Mouse (Mus musculus) ES-E14 (cell line): ENCODE data around the gene Ptprj. TPM values are rescaled to one million over a fixed set of nuclear protein-coding genes. Genes with fewer than 3 reads are reported as not detected.
"Not testable (repeated sequence)": the region's sequence is repeated elsewhere in the genome, so short reads cannot be mapped to it uniquely, and the experiment has no call there.

Source experiments
- DNase-seq: peaks from one replicate; pipeline ENCODE4 v3.0.0-alpha.2; 2013; ENCODE audit warnings: low read depth, low spot score
- H3K27ac ChIP-seq: 2 replicates; pipeline ENCODE4 v1.5.1; 2012; ENCODE audit warnings: low read depth, mild to moderate bottlenecking, low read length, moderate library complexity, mixed read lengths; ENCODE audit not compliant: poor library complexity, insufficient read depth, severe bottlenecking
- H3K36me3 ChIP-seq: 2 replicates; pipeline ENCODE4 v1.6.1; 2012; ENCODE audit warnings: mild to moderate bottlenecking, low read length, moderate library complexity, mixed read lengths; ENCODE audit not compliant: control insufficient read depth, poor library complexity, insufficient read depth, severe bottlenecking
- H3K4me1 ChIP-seq, 2 experiments: fragments of 150-350 bp in 1 of 2; sonication (generic) in 1 of 2; 2 replicates each; pipeline ENCODE4 v1.6.1; 2012; ENCODE audit warnings: low read length in 2 of 2, mild to moderate bottlenecking in 1 of 2, mixed read lengths in 1 of 2; ENCODE audit not compliant: control insufficient read depth in 2 of 2, insufficient read depth in 2 of 2, poor library complexity in 1 of 2
- H3K4me3 ChIP-seq, 2 experiments: fragments of 150-350 bp in 1 of 2; sonication (generic) in 1 of 2; 2 replicates each; pipeline ENCODE4 v1.5.1; 2012; ENCODE audit warnings: low read length in 2 of 2, low read depth in 1 of 2, mild to moderate bottlenecking in 1 of 2, mixed read lengths in 1 of 2; ENCODE audit not compliant: insufficient read depth in 1 of 2, poor library complexity in 1 of 2, severe bottlenecking in 1 of 2
- H3K9ac ChIP-seq: 2 replicates; pipeline ENCODE4 v1.6.1; 2012; ENCODE audit warnings: low read depth, mild to moderate bottlenecking, low read length, mixed read lengths; ENCODE audit not compliant: poor library complexity, insufficient read depth, severe bottlenecking
- H3K9me3 ChIP-seq: fragments of 150-350 bp; sonication (generic); 2 replicates; pipeline ENCODE4 v1.6.1; 2012; ENCODE audit warnings: low read depth, mild to moderate bottlenecking, low read length; ENCODE audit not compliant: control insufficient read depth, insufficient read depth
- CHD2 ChIP-seq: IDR thresholded peaks from 2 replicates; pipeline ENCODE4 v1.6.1; 2014; ENCODE audit warnings: mild to moderate bottlenecking, low read depth, low read length, inconsistent platforms
- HCFC1 ChIP-seq: IDR thresholded peaks from 2 replicates; pipeline ENCODE4 v1.6.1; 2012; ENCODE audit warnings: low read length, inconsistent platforms, borderline replicate concordance; ENCODE audit not compliant: insufficient read depth
- MAFK ChIP-seq: IDR thresholded peaks from 2 replicates; pipeline ENCODE4 v1.6.1; 2014; ENCODE audit warnings: mild to moderate bottlenecking, low read depth, low read length, inconsistent platforms; ENCODE audit not compliant: insufficient read depth
- ZC3H11A ChIP-seq: IDR thresholded peaks from 2 replicates; pipeline ENCODE4 v1.6.1; 2012; ENCODE audit warnings: low read depth, mild to moderate bottlenecking, inconsistent platforms, low read length, borderline replicate concordance
- ZNF384 ChIP-seq: IDR thresholded peaks from 2 replicates; pipeline ENCODE4 v1.6.1; 2012; ENCODE audit warnings: low read depth, low read length, inconsistent platforms
- in situ Hi-C, 2 experiments: fragments of 600-800 bp; cut with MboI; formaldehyde crosslinking; loops; one replicate each; pipeline ENCODE4 v1.15.1; 2025; ENCODE audit warnings: low sequenced_read_pairs in 2 of 2, inconsistent platforms in 1 of 2; ENCODE audit not compliant: unreplicated experiment in 2 of 2
- total RNA-seq: library from RNA; depleted of rRNA; stranded (reverse); fragments of 300-350 nt; gene quantifications from 2 replicates; pipeline ENCODE4 v1.2.3, GENCODE M21; 2012

Ptprj gene
- total RNA-seq, 1 experiment = 10.7 TPM

DNA sequence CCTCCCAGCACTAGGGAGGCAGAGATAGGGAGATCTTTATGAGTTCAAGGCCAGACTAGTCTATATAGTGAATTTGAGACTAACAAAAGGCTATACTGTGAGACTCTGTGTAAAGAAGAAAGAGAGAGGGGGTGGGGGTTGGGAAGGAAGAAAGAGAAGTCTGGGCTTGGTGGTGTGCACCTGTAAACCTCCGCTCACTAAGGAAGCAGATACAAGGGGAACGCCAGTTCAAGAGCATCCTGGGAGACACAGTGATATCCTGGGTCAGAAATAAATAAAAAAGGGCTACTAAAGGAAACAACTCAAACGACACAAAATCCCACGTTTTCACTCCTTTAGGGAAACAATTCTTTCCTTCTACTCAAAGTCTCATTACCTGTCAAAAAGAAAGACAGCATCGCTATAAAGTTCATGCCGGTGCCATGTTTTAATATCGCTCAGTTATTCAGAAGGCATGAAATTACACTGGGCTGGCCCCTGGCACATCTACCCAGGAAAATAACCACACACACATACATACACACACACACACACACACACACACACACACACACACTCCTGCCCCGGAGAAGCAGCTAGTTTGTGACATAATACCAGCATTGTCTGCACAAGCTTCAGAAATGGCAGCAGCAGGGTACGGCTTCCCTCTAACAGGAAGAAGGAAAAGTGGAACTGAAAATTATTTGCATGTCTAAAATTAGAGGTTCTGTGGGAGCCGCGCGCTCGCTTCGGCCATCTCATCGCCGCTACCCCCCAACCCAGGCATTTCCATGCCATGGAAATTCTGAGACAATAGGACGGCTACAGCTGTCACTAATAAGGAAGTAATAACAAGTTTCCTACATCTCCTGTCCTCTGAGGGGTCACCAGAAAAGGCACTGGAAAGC lies 6.6 kb downstream of the Ptprj start:
- H3K4me1 ChIP-seq = no peaks in the 10 kb centered on the region
- DNase-seq = no peak
- in situ Hi-C loops = no loop called here
- no peak overlapping the region for H3K27ac ChIP-seq
- H3K9me3 ChIP-seq = no peaks in the 10 kb centered on the region
- no peak overlapping the region for H3K4me3 ChIP-seq
- H3K9ac ChIP-seq = no peak overlapping the region
- TF ChIP-seq ZNF384 = no peak
- TF ChIP-seq ZC3H11A = no peak
- no peak for TF ChIP-seq MAFK
- no peak for TF ChIP-seq CHD2
- no peak for TF ChIP-seq HCFC1
- no peaks in the 10 kb centered on the region for H3K36me3 ChIP-seq

DNA sequence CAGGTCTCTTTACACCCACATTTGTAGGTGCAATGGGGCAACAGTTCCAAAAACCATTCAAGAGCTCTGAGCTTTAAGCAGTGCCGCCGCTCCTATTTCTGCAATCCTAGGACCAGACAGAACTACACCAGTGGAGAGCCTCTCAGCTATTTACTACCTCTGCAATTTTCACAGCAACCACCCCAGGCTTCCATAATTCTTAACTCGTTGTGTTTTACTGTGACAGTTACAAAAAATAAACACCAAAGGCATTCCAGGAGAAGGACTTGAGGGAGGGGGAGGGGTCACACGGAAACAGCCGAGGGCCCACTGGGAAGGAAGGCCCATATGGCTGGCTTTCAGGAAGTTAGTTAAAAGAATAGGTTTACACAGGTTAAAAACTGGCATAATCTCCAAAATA lies 8.3 kb downstream of the Ptprj start:
- Histone ChIP-seq H3K4me3 (no peak overlapping the region), H3K36me3 (no peaks in the 10 kb centered on the region), H3K27ac (no peak overlapping the region), H3K4me1 (no peaks in the 10 kb centered on the region), H3K9ac (no peak overlapping the region), H3K9me3 (no peaks in the 10 kb centered on the region)
- in situ Hi-C loops = no loop called here
- TF ChIP-seq CHD2 = no peak
- no peak for TF ChIP-seq HCFC1
- no peak for TF ChIP-seq MAFK
- TF ChIP-seq ZNF384 = no peak
- no peak for TF ChIP-seq ZC3H11A
- DNase-seq = no peak

DNA sequence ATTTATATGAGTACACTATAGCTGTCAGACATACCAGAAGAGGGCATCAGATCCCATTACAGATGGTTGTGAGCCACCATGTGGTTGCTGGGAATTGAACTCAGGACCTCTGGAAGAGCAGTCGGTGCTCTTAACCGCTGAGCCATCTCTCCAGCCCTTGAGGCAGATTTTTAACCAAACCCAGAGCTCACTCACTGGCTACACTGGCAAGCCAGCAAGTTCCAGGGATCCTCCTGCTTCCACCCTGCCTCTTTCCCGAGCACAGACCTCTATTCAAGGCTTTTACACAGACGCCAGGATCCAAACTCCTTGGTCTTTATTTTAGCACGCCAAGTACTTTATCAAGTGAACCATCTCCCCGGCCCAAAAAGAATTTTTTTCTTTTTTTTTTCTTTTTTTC lies 9.0 kb downstream of the Ptprj start:
- H3K9ac ChIP-seq, H3K4me3 ChIP-seq, in situ Hi-C loops, H3K4me1 ChIP-seq, H3K36me3 ChIP-seq, H3K9me3 ChIP-seq, DNase-seq, H3K27ac ChIP-seq: not testable (repeated sequence)

DNA sequence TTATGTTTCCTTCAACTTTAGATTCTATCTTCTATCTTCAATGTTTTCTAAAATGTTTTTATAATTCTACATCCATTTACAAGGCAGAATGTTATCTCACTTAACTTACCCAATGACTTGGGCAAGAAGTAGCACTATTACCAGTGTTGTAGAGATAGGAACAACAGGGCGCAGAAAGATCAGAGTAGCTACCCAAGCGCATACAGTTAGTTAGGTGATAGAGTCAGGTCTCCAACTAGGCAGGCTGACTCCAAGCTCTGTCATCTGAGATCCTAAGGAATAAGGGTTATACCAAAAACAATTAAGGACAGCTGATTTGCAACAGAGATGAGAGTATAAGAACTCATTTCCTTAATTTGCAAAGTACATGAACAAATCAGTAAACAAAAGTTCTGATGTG lies 9.6 kb downstream of the Ptprj start:
- H3K9ac ChIP-seq = no peak overlapping the region
- H3K27ac ChIP-seq = no peak overlapping the region
- H3K9me3 ChIP-seq = no peaks in the 10 kb centered on the region
- TF ChIP-seq CHD2 = no peak
- DNase-seq = no peak
- H3K4me1 ChIP-seq = peaks cover 0 to 2% of the 10 kb centered on the region in 2 experiments; a peak in 1 of 4 replicates
- in situ Hi-C loops = no loop called here
- no peak overlapping the region for H3K4me3 ChIP-seq
- H3K36me3 ChIP-seq = no peaks in the 10 kb centered on the region

DNA sequence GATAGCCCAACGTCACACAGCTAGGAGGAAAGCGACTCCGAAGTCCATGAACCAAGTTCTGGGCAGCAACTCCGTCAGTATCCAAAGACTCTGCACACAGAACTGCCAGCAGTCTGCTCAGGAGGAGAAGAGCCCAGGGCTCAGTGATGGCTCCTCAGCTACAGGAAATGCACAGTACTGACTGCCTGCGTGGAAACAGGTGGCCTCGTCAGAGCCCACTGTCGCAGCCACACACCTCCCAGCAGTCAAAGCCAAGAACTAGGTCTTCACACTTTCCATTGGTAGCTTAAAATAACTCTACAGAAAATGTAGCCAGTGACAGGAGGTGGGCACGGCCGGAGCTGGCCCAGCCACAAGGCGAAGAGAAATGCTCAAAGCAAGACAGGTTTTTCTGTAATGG lies 10.2 kb downstream of the Ptprj start:
- Histone ChIP-seq H3K9ac (no peak overlapping the region), H3K36me3 (no peaks in the 10 kb centered on the region), H3K27ac (no peak overlapping the region), H3K4me1 (peaks cover 0 to 2% of the 10 kb centered on the region in 2 experiments; a peak in 1 of 4 replicates), H3K4me3 (no peak overlapping the region), H3K9me3 (no peaks in the 10 kb centered on the region)
- in situ Hi-C loops = no loop called here
- TF ChIP-seq ZNF384 = no peak
- no peak for TF ChIP-seq CHD2
- TF ChIP-seq ZC3H11A = no peak
- no peak for TF ChIP-seq MAFK
- no peak for TF ChIP-seq HCFC1
- DNase-seq = no peak
